Mouse (Mus musculus) CD8-positive naive resting alpha-beta T cell, adult 2 months (primary cell): ENCODE data around the gene Per1.

Experiments
- DNase-seq, 2 experiments: peaks; one replicate each; pipeline ENCODE4 v3.0.0; 2022; ENCODE audit warnings: low read depth in 2 of 2, low spot score in 2 of 2

Gene Per1

GRCm38 (mm10) chr11:69125919-69126705, 31.1 kb downstream of the Per1 start:
- DNase-seq, result peak in 1 of 2 experiments; percentile 24

GRCm38 (mm10) chr11:69126706-69127095, 31.7 kb downstream of the Per1 start:
- DNase-seq, result no peak

GRCm38 (mm10) chr11:69128426-69129122, 33.6 kb downstream of the Per1 start:
- DNase-seq, result no peak

GRCm38 (mm10) chr11:69133566-69133922, 38.5 kb downstream of the Per1 start:
- DNase-seq, result no peak

- DNase-seq, result peak; percentile 45 to 48
These were observed 39.1 kb downstream of the Per1 start for GRCm38 (mm10) chr11:69133923-69134621.

GRCm38 (mm10) chr11:69134622-69134968, 39.6 kb downstream of the Per1 start:
- no peak for DNase-seq

GRCm38 (mm10) chr11:69135361-69135760, 40.3 kb downstream of the Per1 start:
- no peak for DNase-seq

- DNase-seq, result no peak
These were observed 52.5 kb downstream of the Per1 start for GRCm38 (mm10) chr11:69147546-69147945.

- DNase-seq, result no peak
These were observed 53.5 kb downstream of the Per1 start for GRCm38 (mm10) chr11:69148451-69148960.

GRCm38 (mm10) chr11:69149728-69150127, 54.7 kb downstream of the Per1 start:
- DNase-seq, result no peak

- DNase-seq, result peak; percentile 56 to 79
These were observed 55.4 kb downstream of the Per1 start for GRCm38 (mm10) chr11:69150444-69150843.

GRCm38 (mm10) chr11:69151004-69151403, 56.0 kb downstream of the Per1 start:
- DNase-seq, result no peak

- DNase-seq, result no peak
These were observed 58.8 kb downstream of the Per1 start for GRCm38 (mm10) chr11:69153831-69154230.

- no peak for DNase-seq
These were observed 60.3 kb downstream of the Per1 start for GRCm38 (mm10) chr11:69155351-69155750.

GRCm38 (mm10) chr11:69156800-69157199, 61.8 kb downstream of the Per1 start, which contains the start of gene Alox12b:
Gene Alox12b (plus strand): TSS chr11:69156989.
- DNase-seq, result no peak
